Mouse (Mus musculus) mouse embryonic stem cell (cell line): ENCODE data around the gene Muc5ac.
"Not testable (repeated sequence)": the region's sequence is repeated elsewhere in the genome, so short reads cannot be mapped to it uniquely, and the experiment has no call there.

Source experiments
- in situ Hi-C, 2 experiments: fragments of 300-500 bp; cut with MboI; formaldehyde crosslinking; loops; 1 replicate in 1 of 2; 3 replicates in 1 of 2; pipeline ENCODE4 v1.14.3; 2019 to 2020; ENCODE audit warnings: low sequenced_read_pairs in 2 of 2, low pct_unique_long_range_greater_than_20kb in 1 of 2, mixed read lengths in 1 of 2; ENCODE audit not compliant: unreplicated experiment in 1 of 2

The Muc5ac gene

DNA sequence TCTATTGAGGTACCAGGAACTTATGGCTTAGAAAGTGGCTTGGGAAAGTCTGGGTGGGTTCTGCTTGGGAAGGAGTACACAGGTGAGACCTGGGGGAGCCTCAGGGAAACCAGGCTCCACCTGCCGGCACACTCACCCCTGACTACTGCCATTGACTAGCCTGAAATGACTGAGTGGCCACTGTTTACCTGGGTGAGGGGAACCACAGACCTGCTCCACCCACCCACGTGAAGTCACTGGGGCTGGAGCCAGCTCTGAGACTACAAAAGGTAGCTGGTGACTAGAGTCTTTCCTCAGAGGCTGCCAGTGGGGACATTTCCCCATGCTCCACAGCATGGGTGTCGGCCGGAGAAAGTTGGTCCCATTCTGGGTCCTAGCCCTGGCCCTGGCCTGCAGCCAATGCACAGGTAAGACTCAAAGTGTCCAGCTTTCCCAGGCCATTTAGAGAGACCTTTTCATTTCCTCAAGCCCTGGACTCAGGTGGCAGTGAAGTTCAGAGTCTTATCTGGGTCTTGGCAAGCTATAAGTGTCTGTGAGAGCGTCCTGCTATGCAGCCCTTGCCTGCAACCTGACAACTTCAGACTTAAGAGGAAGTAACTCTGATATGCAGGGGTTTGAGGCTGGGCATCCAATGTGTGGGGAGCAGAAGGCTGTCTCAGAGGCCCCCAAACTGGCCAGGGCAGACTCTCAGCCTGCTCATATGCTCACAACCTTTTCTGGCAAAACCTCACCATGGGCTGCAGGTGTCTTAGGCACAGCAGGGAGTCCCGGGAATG, at the start of gene Muc5ac:
Muc5ac (plus strand) TSS at position 296 of the 776 bp plus-strand sequence.
- in situ Hi-C loops, result no loop called here

GRCm38 (mm10) chr7:141747451-141748100, 41.2 kb upstream of the Muc5ac start:
- in situ Hi-C loops, result no loop called here

DNA sequence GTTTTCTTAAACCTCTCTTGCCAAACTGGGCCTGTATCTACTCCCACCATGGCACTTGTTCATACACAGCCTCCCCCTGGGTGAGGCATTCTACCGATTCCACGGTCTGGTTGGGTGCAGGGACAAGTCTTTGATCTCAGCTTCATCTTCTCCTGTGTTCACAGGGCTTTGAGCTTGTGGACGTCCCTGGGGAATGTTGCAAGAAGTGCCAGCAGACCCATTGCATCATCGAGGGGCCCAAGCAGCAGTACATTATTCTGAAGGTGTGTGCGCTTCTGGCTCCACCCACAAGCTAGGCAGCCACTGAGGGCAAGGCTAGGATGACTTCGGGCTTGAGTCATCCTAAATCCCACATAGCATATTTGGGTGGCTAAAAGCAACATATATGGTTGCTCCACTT, 36.3 kb upstream of the Muc5ac start:
- in situ Hi-C loops, result loop anchor here in 1 of 2 experiments (25.0 kb wide), 1 partner anchor 185 kb away; the partner anchor contains the start of gene Brsk2

DNA sequence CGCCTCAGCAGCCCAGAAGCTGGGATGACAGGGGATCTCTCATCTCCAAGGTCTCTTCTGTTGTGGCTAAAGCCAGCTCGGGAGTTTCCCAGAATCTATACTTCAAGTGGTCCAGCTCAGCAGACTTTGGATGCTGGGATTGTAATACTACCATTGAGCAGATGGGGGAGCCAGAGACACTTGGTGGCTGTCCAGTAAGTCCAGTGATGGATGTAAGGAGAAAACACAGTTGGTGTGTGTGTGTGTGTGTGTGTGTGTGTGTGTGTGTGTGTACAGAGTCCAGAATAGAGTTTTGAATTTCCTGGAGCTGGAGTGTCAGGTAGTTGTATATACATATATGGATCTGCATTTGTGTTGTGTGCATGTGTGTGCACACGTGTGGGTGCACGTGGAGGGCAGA, 32.9 kb upstream of the Muc5ac start:
- in situ Hi-C loops, result loop anchor here in 1 of 2 experiments (25.0 kb wide), 1 partner anchor 181 kb away; the partner anchor contains the start of gene Brsk2

GRCm38 (mm10) chr7:141758291-141758690, 30.5 kb upstream of the Muc5ac start:
- in situ Hi-C loops, result loop anchor here in 1 of 2 experiments (25.0 kb wide), 1 partner anchor 179 kb away; the partner anchor contains the start of gene Brsk2

GRCm38 (mm10) chr7:141770521-141770920, 18.3 kb upstream of the Muc5ac start:
- in situ Hi-C loops, result loop anchor here in 1 of 2 experiments (25.0 kb wide), 1 partner anchor 167 kb away; the partner anchor contains the start of gene Brsk2

DNA sequence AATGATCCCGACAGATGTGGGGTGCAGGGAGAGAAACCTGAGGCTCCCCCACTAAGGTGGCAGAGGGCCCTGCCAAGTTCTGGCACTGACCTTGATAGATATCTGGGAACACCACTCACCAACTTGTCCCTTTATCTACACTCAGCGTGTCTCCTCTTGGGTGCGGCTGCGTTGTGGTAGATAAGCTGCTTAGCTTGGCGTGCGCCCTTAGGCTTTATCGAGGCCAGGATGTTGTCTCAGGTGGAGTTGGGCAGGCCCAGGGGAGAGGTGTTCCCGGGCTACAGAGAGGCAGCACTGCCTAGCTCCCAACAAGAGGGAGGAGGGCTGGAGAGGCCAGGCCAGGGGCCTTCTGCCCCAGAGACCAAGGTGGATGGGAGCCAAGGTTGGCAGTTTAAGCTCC, 17.8 kb upstream of the Muc5ac start:
- in situ Hi-C loops, result loop anchor here in 1 of 2 experiments (25.0 kb wide), 1 partner anchor 166 kb away; the partner anchor contains the start of gene Brsk2

- in situ Hi-C loops, result loop anchor here in 1 of 2 experiments (25.0 kb wide), 1 partner anchor 165 kb away; the partner anchor contains the start of gene Brsk2
These were observed 16.7 kb upstream of the Muc5ac start for GRCm38 (mm10) chr7:141772058-141772557.

DNA sequence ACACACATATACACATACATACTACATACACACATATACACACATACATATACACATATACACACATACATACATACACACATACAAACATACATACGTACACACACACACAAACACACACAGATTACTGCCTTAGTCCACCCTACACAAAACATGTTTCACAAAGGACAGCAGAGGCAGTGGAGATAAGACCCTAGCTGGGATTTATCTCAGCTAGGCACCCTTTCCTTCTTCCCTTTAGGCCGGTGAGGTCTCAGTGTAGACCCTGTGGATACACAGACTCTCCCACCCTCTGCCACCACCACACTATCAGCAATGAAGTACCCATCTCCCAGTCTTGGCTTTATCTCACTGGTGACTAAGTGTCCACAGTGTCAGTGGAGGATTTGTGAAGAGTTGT, 13.9 kb upstream of the Muc5ac start:
- in situ Hi-C loops, result loop anchor here in 1 of 2 experiments (25.0 kb wide), 1 partner anchor 162 kb away; the partner anchor contains the start of gene Brsk2

GRCm38 (mm10) chr7:141776199-141776598, 12.6 kb upstream of the Muc5ac start:
- in situ Hi-C loops, result no loop called here

DNA sequence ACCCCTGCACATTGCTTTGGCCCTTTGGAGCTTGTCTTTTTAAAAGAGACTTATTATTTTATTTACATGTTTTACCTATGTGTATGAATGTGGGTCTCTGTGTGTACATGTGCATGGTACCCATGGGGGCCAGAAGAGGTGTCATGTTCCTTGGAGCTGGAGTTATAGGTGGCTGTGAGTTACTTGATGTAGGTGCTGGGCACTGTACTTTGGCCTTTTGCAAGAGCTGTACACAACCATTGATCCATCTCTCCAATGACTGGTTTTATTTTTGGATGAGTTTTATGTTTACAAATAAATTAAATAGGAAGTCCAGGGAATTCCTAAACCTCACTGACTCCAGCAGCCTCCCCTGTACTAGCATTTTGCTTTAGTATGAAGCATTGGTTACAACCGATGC, 5.5 kb downstream of the Muc5ac start:
- in situ Hi-C loops, result no loop called here

- in situ Hi-C loops, result no loop called here
These were observed 14.4 kb downstream of the Muc5ac start for GRCm38 (mm10) chr7:141803206-141803605.

GRCm38 (mm10) chr7:141805384-141805783, 16.6 kb downstream of the Muc5ac start:
- in situ Hi-C loops, result no loop called here

GRCm38 (mm10) chr7:141807823-141808222, 19.1 kb downstream of the Muc5ac start:
- in situ Hi-C loops, result not testable (repeated sequence)

DNA sequence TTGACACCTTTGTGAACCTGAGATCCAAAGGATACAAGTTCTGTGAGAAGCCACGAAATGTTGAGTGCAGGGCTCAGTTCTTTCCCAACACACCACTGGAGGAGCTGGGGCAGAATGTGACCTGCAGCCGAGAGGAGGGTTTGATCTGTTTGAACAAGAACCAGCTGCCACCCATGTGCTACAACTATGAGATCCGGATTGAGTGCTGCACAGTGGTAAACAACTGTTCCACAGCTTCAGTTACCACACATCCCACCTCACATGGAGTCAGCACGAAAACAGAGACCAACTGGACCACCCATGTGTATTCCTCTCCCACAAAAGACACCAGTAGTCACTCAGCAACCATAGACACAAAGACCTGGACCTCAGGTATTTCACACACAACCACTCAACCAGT, 21.2 kb downstream of the Muc5ac start:
- in situ Hi-C loops, result not testable (repeated sequence)

GRCm38 (mm10) chr7:141813321-141813720, 24.5 kb downstream of the Muc5ac start:
- in situ Hi-C loops, result no loop called here

DNA sequence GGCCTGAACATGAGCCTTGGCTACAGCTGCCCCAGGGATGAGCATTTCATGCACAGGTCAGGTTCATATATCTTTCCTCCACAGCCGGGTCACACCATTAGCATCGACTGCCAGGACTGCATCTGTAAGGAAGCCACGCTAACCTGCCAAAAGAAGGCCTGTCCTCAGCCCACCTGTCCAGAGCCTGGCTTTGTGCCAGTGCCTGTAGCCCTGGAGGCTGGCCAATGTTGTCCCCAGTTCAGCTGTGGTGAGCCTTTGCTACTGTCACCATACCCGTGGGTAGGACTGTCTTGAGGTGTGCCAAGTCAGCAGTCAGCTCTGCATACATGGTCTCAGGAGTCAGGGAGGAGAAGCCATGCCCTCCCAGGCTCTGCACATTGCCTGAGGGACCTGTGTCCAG, 26.6 kb downstream of the Muc5ac start:
- in situ Hi-C loops, result no loop called here

DNA sequence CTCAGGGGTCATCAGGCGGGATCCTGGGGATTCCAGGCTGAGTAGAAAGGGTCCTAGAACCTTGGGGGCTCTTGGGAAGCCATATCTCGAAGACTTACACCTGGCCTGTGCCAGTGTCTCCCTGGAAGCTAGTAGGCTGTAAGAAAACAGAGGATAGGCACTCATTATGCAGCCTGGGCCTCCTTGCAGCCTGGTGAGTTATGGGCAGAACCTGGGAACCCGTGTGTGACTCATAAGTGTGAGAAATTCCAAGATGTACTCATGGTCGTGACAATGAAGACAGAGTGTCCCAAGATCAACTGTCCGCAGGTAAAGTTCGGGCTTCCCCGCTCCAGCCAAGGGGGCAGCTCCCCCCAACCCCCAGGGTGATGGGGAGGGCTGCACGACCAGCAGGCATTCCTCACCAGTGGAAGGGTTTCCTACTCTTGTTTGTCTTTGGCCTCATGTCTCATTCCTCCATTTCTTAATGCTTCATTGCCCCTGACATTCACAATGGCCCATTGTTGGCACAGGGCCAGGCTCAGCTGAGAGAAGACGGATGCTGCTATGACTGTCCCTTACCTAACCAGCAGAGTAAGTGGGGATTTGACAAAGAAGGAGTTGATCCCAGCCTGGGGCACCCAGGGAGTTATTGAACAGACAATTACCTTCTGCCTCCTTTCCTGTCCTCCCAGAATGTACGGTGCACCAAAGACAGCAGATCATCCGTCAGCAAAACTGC, 28.7 kb downstream of the Muc5ac start:
- in situ Hi-C loops, result no loop called here

GRCm38 (mm10) chr7:141818267-141818666, 29.5 kb downstream of the Muc5ac start:
- in situ Hi-C loops, result no loop called here
